Mouse (Mus musculus) erythroblast, embryonic 14.5 days (primary cell): Measurements from ENCODE around the gene Kat7.

Experiments
- GATA1 ChIP-seq: IDR thresholded peaks from 2 replicates; pipeline ENCODE4 v1.6.1; 2012; ENCODE audit warnings: low read length, inconsistent platforms, mixed read lengths
- TAL1 ChIP-seq: IDR thresholded peaks from 3 replicates; pipeline ENCODE4 v1.6.1; 2012; ENCODE audit warnings: low read length, inconsistent platforms, mixed read lengths

DNA sequence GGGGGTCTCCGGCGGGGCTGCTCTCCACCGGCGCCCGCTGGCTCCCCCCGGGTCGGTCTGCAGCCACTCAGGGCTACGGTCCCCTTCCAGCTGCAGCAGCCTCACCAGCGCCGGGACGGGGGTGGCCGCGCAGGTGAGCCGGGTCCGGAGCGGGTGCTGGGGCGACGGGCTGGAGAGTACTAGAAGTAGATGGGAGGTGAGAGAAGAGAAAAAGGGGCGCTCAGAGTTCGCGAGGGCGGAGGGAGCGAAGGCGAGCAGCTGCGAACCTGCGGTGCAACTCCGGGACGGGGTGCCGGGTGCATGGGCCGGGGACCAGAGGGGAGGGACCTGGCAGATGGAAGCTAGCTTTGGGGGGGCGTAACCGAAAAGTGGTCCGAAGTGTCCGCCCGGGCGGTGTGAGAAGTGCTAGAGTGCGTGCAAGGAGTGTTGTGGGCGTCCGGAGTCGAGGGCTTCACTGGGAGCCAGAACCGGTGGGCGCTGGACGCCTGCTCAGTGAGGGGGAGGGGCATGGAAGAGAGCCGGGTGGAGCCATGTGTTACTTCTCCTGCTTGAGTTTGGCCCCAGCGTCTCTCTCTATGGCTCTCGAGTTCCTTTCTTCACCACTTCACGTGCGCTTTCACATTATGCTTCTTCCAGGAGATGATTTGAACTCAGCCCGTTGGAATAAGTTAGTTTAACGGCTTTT is 27.2 kb upstream of the Kat7 start:
- TF ChIP-seq TAL1, result no peak
- TF ChIP-seq GATA1, result no peak
